Mouse (Mus musculus) forebrain, embryonic 13.5 days (tissue): ENCODE results near the gene Gbp5. TPM values are rescaled to one million over a fixed set of nuclear protein-coding genes. Genes with fewer than 3 reads are reported as not detected.

Source experiments
- ATAC-seq: fragments of 200-750 bp; cut with Nextera tagmentation; 2 replicates; pipeline ENCODE4 v1.8.0; 2017
- H3K27ac ChIP-seq: fragments of 300-500 bp; sonication (generic); 2 replicates; pipeline ENCODE4 v1.5.1; 2015; ENCODE audit warnings: inconsistent platforms, mild to moderate bottlenecking, moderate library complexity
- H3K27me3 ChIP-seq: fragments of 300-500 bp; sonication (generic); 2 replicates; pipeline ENCODE4 v1.6.1; 2015; ENCODE audit warnings: mild to moderate bottlenecking, inconsistent platforms
- H3K36me3 ChIP-seq: fragments of 300-500 bp; sonication (generic); 2 replicates; pipeline ENCODE4 v1.6.1; 2015; ENCODE audit warnings: mild to moderate bottlenecking, inconsistent platforms; ENCODE audit not compliant: poor library complexity, severe bottlenecking
- H3K4me1 ChIP-seq: fragments of 300-500 bp; sonication (generic); 2 replicates; pipeline ENCODE4 v1.6.1; 2015; ENCODE audit warnings: inconsistent platforms
- H3K4me2 ChIP-seq: fragments of 300-500 bp; sonication (generic); 2 replicates; pipeline ENCODE4 v1.6.1; 2015; ENCODE audit warnings: inconsistent platforms, mild to moderate bottlenecking, moderate library complexity
- H3K4me3 ChIP-seq: fragments of 300-500 bp; sonication (generic); 2 replicates; pipeline ENCODE4 v1.5.1; 2015; ENCODE audit warnings: mild to moderate bottlenecking, inconsistent platforms
- H3K9ac ChIP-seq: fragments of 300-500 bp; sonication (generic); 2 replicates; pipeline ENCODE4 v1.6.1; 2015; ENCODE audit warnings: mild to moderate bottlenecking, inconsistent platforms
- H3K9me3 ChIP-seq: fragments of 300-500 bp; sonication (generic); replicated peaks from 2 replicates; pipeline ENCODE4 v1.6.1; 2016; ENCODE audit warnings: inconsistent platforms
- WGBS: fragments of 180-500 bp; shearing (Covaris S2); methylation state at CpG from one replicate; pipeline ENCODE4 v1.1.7; 2015; 5-methylcytosine and 5-hydroxymethylcytosine counted together
- polyA plus RNA-seq: library from polyadenylated mRNA; unstranded; fragments of >200 nt; fragmentation: Nextera tagmentation; extraction: Ambion mirVana; gene quantifications from 2 replicates; pipeline ENCODE4 v1.2.1, GENCODE M21; 2015

Gbp5 gene
- polyA plus RNA-seq, result not detected in 2 replicates

- Histone ChIP-seq H3K4me3 (no peak within 1 kb of the TSS), H3K4me1 (peaks cover 7% of the 10 kb centered on the region; the same call in 1 of the 2 replicates), H3K9ac (no peak within 1 kb of the TSS), H3K4me2 (no peak within 1 kb of the TSS), H3K27ac (no peak within 1 kb of the TSS), H3K27me3 (no peaks in the 10 kb centered on the region), H3K9me3 (no peaks in the 10 kb centered on the region), H3K36me3 (no peaks in the 10 kb centered on the region)
- WGBS, result 76% methylated on average over 6 of the region's 6 CpGs
- ATAC-seq, result no peak
These were observed at the start of gene Gbp5 for GRCm38 (mm10) chr3:142493536-142494061. Gene Gbp5, plus strand, starts transcription at chr3:142493978.

DNA sequence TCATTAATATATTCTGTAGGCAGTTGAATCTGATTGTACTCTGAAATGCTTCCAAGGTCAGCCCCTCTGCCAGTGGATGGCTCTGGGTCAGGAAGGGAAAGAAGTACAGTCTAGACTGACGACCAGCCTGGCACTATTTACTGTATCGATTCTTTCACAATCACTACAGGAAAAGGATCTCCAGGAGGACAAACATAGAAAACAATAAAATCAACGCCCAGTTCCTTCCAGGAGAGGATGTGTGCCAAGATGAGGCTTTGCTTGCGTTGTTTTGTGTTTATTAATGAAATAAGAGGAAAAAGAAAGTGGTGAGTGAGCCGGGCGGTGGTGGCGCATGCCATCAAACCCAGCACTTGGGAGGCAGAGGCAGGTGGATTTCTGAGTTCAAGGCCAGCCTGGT lies 39.6 kb upstream of the Gbp5 start:
- no peak for ATAC-seq
- WGBS, result 84% methylated on average over 7 of the region's 7 CpGs
- no peak overlapping the region for H3K9ac ChIP-seq

GRCm38 (mm10) chr3:142459241-142459640 lies 34.5 kb upstream of the Gbp5 start:
- Histone ChIP-seq H3K4me2 (no peak overlapping the region), H3K27ac (no peak overlapping the region), H3K36me3 (no peaks in the 10 kb centered on the region), H3K9me3 (no peaks in the 10 kb centered on the region), H3K27me3 (no peaks in the 10 kb centered on the region), H3K4me3 (no peak overlapping the region), H3K9ac (no peak overlapping the region), H3K4me1 (no peaks in the 10 kb centered on the region)
- no peak for ATAC-seq
- WGBS, result 88% methylated on average over 7 of the region's 7 CpGs

More for the DNA sequence above, 39.6 kb upstream of the Gbp5 start:
- Histone ChIP-seq H3K4me2 (no peak overlapping the region), H3K4me3 (no peak overlapping the region), H3K36me3 (no peaks in the 10 kb centered on the region), H3K4me1 (no peaks in the 10 kb centered on the region), H3K27me3 (no peaks in the 10 kb centered on the region), H3K27ac (no peak overlapping the region), H3K9me3 (no peaks in the 10 kb centered on the region)

- no peaks in the 10 kb centered on the region for H3K9me3 ChIP-seq
- H3K4me2 ChIP-seq, result no peak overlapping the region
- no peaks in the 10 kb centered on the region for H3K36me3 ChIP-seq
- 0 out of 2 replicates have a peak, but pooled peaks have one; percentile 19 for ATAC-seq
- no peaks in the 10 kb centered on the region for H3K4me1 ChIP-seq
- H3K4me3 ChIP-seq, result no peak overlapping the region
- no peak overlapping the region for H3K27ac ChIP-seq
- H3K9ac ChIP-seq, result no peak overlapping the region
- WGBS, result 86% methylated on average over 25 of the region's 25 CpGs
- H3K27me3 ChIP-seq, result no peaks in the 10 kb centered on the region
These were observed 30.7 kb upstream of the Gbp5 start for GRCm38 (mm10) chr3:142462764-142463751.

- peak; percentile 61 for ATAC-seq
- H3K9ac ChIP-seq, result no peak overlapping the region
- H3K4me2 ChIP-seq, result peak overlapping the region; percentile 17; the same call in 1 of the 2 replicates
- H3K27me3 ChIP-seq, result no peaks in the 10 kb centered on the region
- H3K27ac ChIP-seq, result no peak overlapping the region
- H3K4me1 ChIP-seq, result no peaks in the 10 kb centered on the region
- no peak overlapping the region for H3K4me3 ChIP-seq
- 24% methylated on average over 11 of the region's 11 CpGs for WGBS
- no peaks in the 10 kb centered on the region for H3K36me3 ChIP-seq
- no peaks in the 10 kb centered on the region for H3K9me3 ChIP-seq
These were observed 19.3 kb upstream of the Gbp5 start for GRCm38 (mm10) chr3:142474349-142474983.

- H3K27me3 ChIP-seq, result no peaks in the 10 kb centered on the region
- H3K36me3 ChIP-seq, result no peaks in the 10 kb centered on the region
- no peak overlapping the region for H3K27ac ChIP-seq
- 20% methylated on average over 4 of the region's 4 CpGs for WGBS
- no peak overlapping the region for H3K4me2 ChIP-seq
- H3K4me3 ChIP-seq, result no peak overlapping the region
- no peaks in the 10 kb centered on the region for H3K4me1 ChIP-seq
- ATAC-seq, result peak; percentile 48; the same call in 1 of the 2 replicates
- H3K9ac ChIP-seq, result no peak overlapping the region
- no peaks in the 10 kb centered on the region for H3K9me3 ChIP-seq
These were observed 17.9 kb upstream of the Gbp5 start for GRCm38 (mm10) chr3:142475913-142476312.

- 89% methylated on average over 5 of the region's 5 CpGs for WGBS
- Histone ChIP-seq H3K36me3 (no peaks in the 10 kb centered on the region), H3K27ac (no peak overlapping the region), H3K9me3 (no peaks in the 10 kb centered on the region), H3K4me3 (no peak overlapping the region), H3K27me3 (no peaks in the 10 kb centered on the region), H3K4me1 (no peaks in the 10 kb centered on the region), H3K4me2 (no peak overlapping the region), H3K9ac (no peak overlapping the region)
- no peak for ATAC-seq
These were observed 15.9 kb upstream of the Gbp5 start for GRCm38 (mm10) chr3:142477866-142478265.

DNA sequence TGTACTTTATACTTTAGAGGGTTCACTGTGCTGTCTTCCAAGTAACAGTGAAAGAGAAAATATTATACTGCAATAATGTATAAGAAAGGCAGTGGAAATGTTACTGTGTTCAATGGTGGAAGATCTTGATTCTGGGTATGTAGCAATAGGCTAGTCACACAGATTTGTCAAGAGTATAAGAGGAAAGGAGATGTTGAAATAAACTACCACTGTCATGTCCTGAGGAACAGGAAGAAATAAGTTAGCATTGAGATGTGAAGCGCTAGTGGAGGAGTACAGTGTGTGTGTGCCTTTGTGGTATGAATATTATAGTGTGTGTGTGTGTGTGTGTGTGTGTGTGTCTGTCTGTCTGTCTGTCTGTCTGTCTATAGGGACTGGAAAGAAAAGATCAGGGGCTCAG lies 15.4 kb upstream of the Gbp5 start:
- H3K27me3 ChIP-seq, result no peaks in the 10 kb centered on the region
- 90% methylated on average over 1 of the region's 1 CpGs for WGBS
- no peak for ATAC-seq
- H3K4me2 ChIP-seq, result no peak overlapping the region
- no peak overlapping the region for H3K4me3 ChIP-seq
- no peaks in the 10 kb centered on the region for H3K4me1 ChIP-seq
- H3K36me3 ChIP-seq, result no peaks in the 10 kb centered on the region
- H3K9me3 ChIP-seq, result no peaks in the 10 kb centered on the region
- H3K27ac ChIP-seq, result no peak overlapping the region
- H3K9ac ChIP-seq, result no peak overlapping the region

GRCm38 (mm10) chr3:142490465-142490864 lies 3.3 kb upstream of the Gbp5 start:
- no peak overlapping the region for H3K4me2 ChIP-seq
- H3K36me3 ChIP-seq, result no peaks in the 10 kb centered on the region
- no peaks in the 10 kb centered on the region for H3K9me3 ChIP-seq
- H3K27me3 ChIP-seq, result no peaks in the 10 kb centered on the region
- no peaks in the 10 kb centered on the region for H3K4me1 ChIP-seq
- no peak overlapping the region for H3K4me3 ChIP-seq
- WGBS, result 62% methylated on average over 1 of the region's 1 CpGs
- H3K27ac ChIP-seq, result no peak overlapping the region
- ATAC-seq, result peak; percentile 83
- no peak overlapping the region for H3K9ac ChIP-seq

GRCm38 (mm10) chr3:142495146-142495655 lies 1.4 kb downstream of the Gbp5 start:
- no peak overlapping the region for H3K4me2 ChIP-seq
- H3K27me3 ChIP-seq, result no peaks in the 10 kb centered on the region
- H3K9ac ChIP-seq, result no peak overlapping the region
- no peaks in the 10 kb centered on the region for H3K9me3 ChIP-seq
- H3K4me1 ChIP-seq, result peaks cover 7% of the 10 kb centered on the region; the same call in 1 of the 2 replicates
- H3K4me3 ChIP-seq, result no peak overlapping the region
- WGBS, result 98% methylated on average over 5 of the region's 5 CpGs
- no peak for ATAC-seq
- no peak overlapping the region for H3K27ac ChIP-seq
- no peaks in the 10 kb centered on the region for H3K36me3 ChIP-seq

- peaks cover 7% of the 10 kb centered on the region; the same call in 1 of the 2 replicates for H3K4me1 ChIP-seq
- H3K4me2 ChIP-seq, result peak overlapping the region; percentile 33; the same call in 1 of the 2 replicates
- H3K36me3 ChIP-seq, result no peaks in the 10 kb centered on the region
- H3K9me3 ChIP-seq, result no peaks in the 10 kb centered on the region
- H3K4me3 ChIP-seq, result no peak overlapping the region
- no peak for ATAC-seq
- H3K27me3 ChIP-seq, result no peaks in the 10 kb centered on the region
- 65% methylated on average over 14 of the region's 14 CpGs for WGBS
- H3K27ac ChIP-seq, result no peak overlapping the region
- H3K9ac ChIP-seq, result no peak overlapping the region
These were observed 2.6 kb downstream of the Gbp5 start for GRCm38 (mm10) chr3:142496113-142497101.
